Mouse (Mus musculus) lung, embryonic 14.5 days (tissue): ENCODE results near the gene Cadps2. TPM values are rescaled to one million over a fixed set of nuclear protein-coding genes. Genes with fewer than 3 reads are reported as not detected.

Experiments used
- ATAC-seq: fragments of 200-750 bp; cut with Nextera tagmentation; 2 replicates; pipeline ENCODE4 v1.8.0; 2017; ENCODE audit warnings: mild to moderate bottlenecking, moderate TSS enrichment, moderate library complexity; ENCODE audit not compliant: insufficient read depth
- DNase-seq: peaks from one replicate; pipeline ENCODE4 v3.0.0-alpha.2; 2015
- H3K27ac ChIP-seq: fragments of 300-500 bp; sonication (generic); 2 replicates; pipeline ENCODE4 v1.5.1; 2014; ENCODE audit warnings: low read depth, mild to moderate bottlenecking, moderate library complexity
- H3K27me3 ChIP-seq: fragments of 300-500 bp; sonication (generic); 2 replicates; pipeline ENCODE4 v1.6.1; 2014; ENCODE audit warnings: low read length, control low read depth; ENCODE audit not compliant: insufficient read depth
- H3K36me3 ChIP-seq: fragments of 300-500 bp; sonication (generic); 2 replicates; pipeline ENCODE4 v1.6.1; 2014; ENCODE audit warnings: control low read depth; ENCODE audit not compliant: insufficient read depth
- H3K4me1 ChIP-seq: fragments of 300-500 bp; sonication (generic); 2 replicates; pipeline ENCODE4 v1.6.1; 2014; ENCODE audit warnings: antibody characterized with exemption, control low read depth; ENCODE audit not compliant: insufficient read depth
- H3K4me2 ChIP-seq: fragments of 300-500 bp; sonication (generic); 2 replicates; pipeline ENCODE4 v1.6.1; 2014; ENCODE audit warnings: mild to moderate bottlenecking
- H3K4me3 ChIP-seq: fragments of 300-500 bp; sonication (generic); 2 replicates; pipeline ENCODE4 v1.5.1; 2014; ENCODE audit warnings: low read depth, low read length
- H3K9ac ChIP-seq: fragments of 300-500 bp; sonication (generic); 2 replicates; pipeline ENCODE4 v1.6.1; 2014
- H3K9me3 ChIP-seq: fragments of 300-500 bp; sonication (generic); 2 replicates; pipeline ENCODE4 v1.6.1; 2016; ENCODE audit warnings: low read depth, low read length, control low read depth
- CTCF ChIP-seq: IDR thresholded peaks from 2 replicates; pipeline ENCODE4 v1.5.1; 2016; ENCODE audit warnings: antibody characterized with exemption, low read depth
- WGBS: fragments of 180-500 bp; shearing (Covaris S2); extraction: QIAGEN DNeasy Blood & Tissue Kit; methylation state at CpG from one replicate; pipeline ENCODE4 v1.1.7; 2014; 5-methylcytosine and 5-hydroxymethylcytosine counted together
- polyA plus RNA-seq: library from polyadenylated mRNA; unstranded; fragments of >200 nt; fragmentation: Nextera tagmentation; extraction: Ambion mirVana; gene quantifications from 2 replicates; pipeline ENCODE4 v1.2.1, GENCODE M21; 2014

Gene Cadps2
- polyA plus RNA-seq, 1 experiment from 2014 or later, result 6.7 TPM

- H3K4me2 ChIP-seq, result no peak overlapping the region
- no peak overlapping the region for H3K27ac ChIP-seq
- TF ChIP-seq CTCF, result peak; percentile 87
- no peaks in the 10 kb centered on the region for H3K36me3 ChIP-seq
- 2% methylated on average over 5 of the region's 5 CpGs for WGBS
- no peaks in the 10 kb centered on the region for H3K4me1 ChIP-seq
- H3K4me3 ChIP-seq, result no peak overlapping the region
- no peaks in the 10 kb centered on the region for H3K9me3 ChIP-seq
- DNase-seq (peak; percentile 94), ATAC-seq (0 out of 2 replicates have a peak, but pooled peaks have one; percentile 56)
- no peaks in the 10 kb centered on the region for H3K27me3 ChIP-seq
- H3K9ac ChIP-seq, result no peak overlapping the region
Observed at GRCm38 (mm10) chr6:23457748-23458147, 381.5 kb downstream of the Cadps2 start.

- ATAC-seq (no peak), DNase-seq (no peak)
- Histone ChIP-seq H3K27me3 (no peaks in the 10 kb centered on the region), H3K9me3 (no peaks in the 10 kb centered on the region), H3K36me3 (no peaks in the 10 kb centered on the region), H3K9ac (no peak overlapping the region), H3K27ac (no peak overlapping the region), H3K4me2 (no peak overlapping the region), H3K4me3 (no peak overlapping the region), H3K4me1 (no peaks in the 10 kb centered on the region)
- TF ChIP-seq CTCF, result no peak
- whole genome bisulfite sequencing, result 42% methylated on average over 5 of the region's 5 CpGs
Observed at GRCm38 (mm10) chr6:23453907-23454306, 385.3 kb downstream of the Cadps2 start.

DNA sequence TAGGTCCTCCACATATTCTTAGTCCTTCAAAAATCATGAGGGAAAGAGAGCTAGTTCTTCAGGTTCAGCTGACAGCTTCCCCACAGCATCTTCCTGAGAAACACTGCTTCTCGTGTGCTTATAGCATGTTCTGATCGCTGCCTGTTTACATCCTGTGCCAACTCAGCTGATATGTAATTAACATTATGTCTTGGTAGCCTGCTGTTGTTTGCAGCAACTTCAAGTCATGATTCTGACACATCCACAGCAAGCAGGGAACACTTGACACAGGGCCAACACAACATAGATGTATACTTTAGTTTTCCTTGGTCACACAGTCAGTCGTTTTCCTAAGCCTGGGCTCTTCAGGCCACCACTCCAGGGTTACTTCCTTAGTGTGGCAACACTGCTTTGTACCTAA is 399.3 kb downstream of the Cadps2 start:
- ATAC-seq (no peak), DNase-seq (no peak)
- 45% methylated on average over 3 of the region's 3 CpGs for WGBS
- no peak overlapping the region for H3K4me2 ChIP-seq
- H3K9ac ChIP-seq, result no peak overlapping the region
- no peaks in the 10 kb centered on the region for H3K9me3 ChIP-seq
- no peaks in the 10 kb centered on the region for H3K27me3 ChIP-seq
- H3K4me1 ChIP-seq, result no peaks in the 10 kb centered on the region
- H3K4me3 ChIP-seq, result no peak overlapping the region
- no peak overlapping the region for H3K27ac ChIP-seq
- H3K36me3 ChIP-seq, result no peaks in the 10 kb centered on the region
- TF ChIP-seq CTCF, result no peak

DNA sequence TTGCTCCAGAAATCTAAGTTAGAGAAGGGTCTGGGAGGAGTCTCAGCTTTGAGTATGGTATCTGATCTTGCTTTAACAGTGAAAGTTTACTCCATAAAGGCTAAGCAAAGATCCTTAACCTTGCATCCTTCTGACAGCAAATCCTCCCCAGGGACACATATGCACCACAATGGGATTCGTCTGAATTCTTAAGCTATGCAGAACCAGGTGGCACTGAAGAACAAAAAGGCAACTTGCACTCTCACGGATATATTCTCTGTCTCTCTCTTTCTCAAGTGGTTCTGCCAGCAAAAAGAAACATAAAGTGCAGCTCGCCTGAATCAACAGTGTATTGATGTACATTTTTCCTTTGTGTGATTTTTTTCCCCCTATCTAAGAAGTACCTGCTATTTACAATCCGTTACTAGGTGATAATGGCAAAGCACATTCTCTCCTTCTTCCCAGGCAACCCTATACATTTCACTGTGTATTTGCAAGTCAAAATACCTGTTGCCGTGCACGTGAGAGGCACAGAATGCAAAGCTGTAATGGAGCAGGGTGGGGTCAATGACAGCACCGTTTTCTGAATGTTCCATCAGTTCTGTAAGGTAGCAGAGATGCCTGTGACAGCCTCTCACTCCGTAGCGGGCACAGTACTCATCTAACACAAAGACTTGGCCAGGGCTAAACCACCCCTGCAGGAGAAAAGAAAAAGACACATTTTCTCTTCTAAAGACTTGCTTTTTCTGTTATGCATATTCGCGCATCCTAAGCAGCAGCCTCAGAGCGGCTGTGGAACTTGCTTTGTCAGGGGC is 428.8 kb downstream of the Cadps2 start:
- no peak for ATAC-seq
- WGBS, result 8% methylated on average over 12 of the region's 12 CpGs
- Histone ChIP-seq H3K36me3 (no peaks in the 10 kb centered on the region), H3K9me3 (no peaks in the 10 kb centered on the region), H3K4me1 (no peaks in the 10 kb centered on the region), H3K4me3 (no peak overlapping the region), H3K27ac (no peak overlapping the region), H3K4me2 (no peak overlapping the region), H3K27me3 (no peaks in the 10 kb centered on the region), H3K9ac (no peak overlapping the region)
- DNase-seq, result no peak
- TF ChIP-seq CTCF, result no peak

DNA sequence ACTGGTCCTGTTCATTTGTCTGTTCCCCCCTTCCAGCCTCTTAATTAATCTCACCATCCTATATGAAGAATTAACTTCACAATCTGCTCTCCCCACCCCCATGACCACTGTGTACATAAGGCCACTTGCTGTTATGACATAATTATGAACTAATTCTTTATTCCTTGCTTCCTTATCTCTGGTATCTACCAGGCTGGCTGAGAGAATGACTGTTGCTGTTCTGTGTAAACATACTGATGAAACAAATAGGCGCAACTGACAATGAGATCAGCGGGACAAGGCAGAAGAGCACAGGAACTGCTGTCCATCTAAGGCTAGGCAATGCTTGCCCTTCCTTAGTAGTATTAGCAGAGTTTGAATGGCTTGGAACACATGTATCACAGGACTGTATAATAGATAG is 445.1 kb downstream of the Cadps2 start:
- no peaks in the 10 kb centered on the region for H3K9me3 ChIP-seq
- TF ChIP-seq CTCF, result no peak
- H3K9ac ChIP-seq, result no peak overlapping the region
- no peaks in the 10 kb centered on the region for H3K27me3 ChIP-seq
- H3K4me3 ChIP-seq, result no peak overlapping the region
- H3K36me3 ChIP-seq, result no peaks in the 10 kb centered on the region
- H3K27ac ChIP-seq, result no peak overlapping the region
- no peak overlapping the region for H3K4me2 ChIP-seq
- H3K4me1 ChIP-seq, result no peaks in the 10 kb centered on the region
- ATAC-seq, result no peak
- WGBS, result 50% methylated on average over 2 of the region's 2 CpGs
- no peak for DNase-seq

DNA sequence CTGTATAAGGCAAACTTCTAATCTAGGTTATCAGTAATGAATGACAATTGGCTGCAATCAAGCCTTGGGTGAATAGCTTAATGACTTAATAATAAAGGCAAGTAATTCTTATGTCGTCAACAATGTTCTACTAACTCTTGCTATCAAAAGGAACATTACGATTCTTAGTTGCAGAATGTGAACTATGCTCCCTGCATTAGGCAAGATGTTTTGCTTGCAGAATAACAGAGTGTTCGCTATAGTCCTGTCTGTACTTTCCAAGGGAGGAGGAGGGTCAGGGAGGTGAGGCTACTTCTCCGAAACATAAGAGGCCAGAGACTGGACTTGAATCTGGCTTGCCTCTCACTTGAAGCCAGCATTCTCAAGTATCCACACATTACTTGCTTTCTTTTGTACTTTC is 446.5 kb downstream of the Cadps2 start:
- H3K9me3 ChIP-seq, result no peaks in the 10 kb centered on the region
- ATAC-seq (no peak), DNase-seq (no peak)
- no peak overlapping the region for H3K4me2 ChIP-seq
- no peak for TF ChIP-seq CTCF
- no peak overlapping the region for H3K9ac ChIP-seq
- H3K4me1 ChIP-seq, result no peaks in the 10 kb centered on the region
- no peak overlapping the region for H3K27ac ChIP-seq
- no peak overlapping the region for H3K4me3 ChIP-seq
- WGBS, result 77% methylated on average over 4 of the region's 4 CpGs
- H3K27me3 ChIP-seq, result no peaks in the 10 kb centered on the region
- H3K36me3 ChIP-seq, result no peaks in the 10 kb centered on the region

DNA sequence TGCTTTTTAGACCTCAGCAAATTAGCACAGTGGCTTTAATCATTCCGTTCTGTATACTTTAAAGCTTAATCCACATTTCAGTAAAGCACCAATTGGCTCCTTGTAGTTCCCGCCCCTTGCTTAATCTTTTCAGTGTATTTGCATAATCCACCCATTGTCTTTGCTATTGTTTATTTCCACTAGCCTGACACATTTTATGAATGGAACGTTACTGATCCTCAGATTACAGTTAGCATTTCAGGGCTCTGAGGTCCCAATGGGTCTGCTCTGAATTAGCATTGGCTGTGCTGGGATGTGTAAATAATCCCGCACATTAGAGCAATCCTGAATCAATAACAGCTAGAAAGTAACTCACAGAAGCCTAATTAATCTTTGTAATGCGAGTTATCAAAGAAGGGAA is 452.5 kb downstream of the Cadps2 start:
- DNase-seq, result no peak
- no peak overlapping the region for H3K4me2 ChIP-seq
- H3K27me3 ChIP-seq, result no peaks in the 10 kb centered on the region
- no peaks in the 10 kb centered on the region for H3K36me3 ChIP-seq
- H3K9ac ChIP-seq, result no peak overlapping the region
- H3K27ac ChIP-seq, result no peak overlapping the region
- H3K4me1 ChIP-seq, result no peaks in the 10 kb centered on the region
- WGBS, result 44% methylated on average over 5 of the region's 5 CpGs
- no peaks in the 10 kb centered on the region for H3K9me3 ChIP-seq
- TF ChIP-seq CTCF, result no peak
- ATAC-seq, result no peak
- no peak overlapping the region for H3K4me3 ChIP-seq
